Mouse (Mus musculus): ENCODE measurements at regions not wholly inside any gene's neighbourhood (a gene's known extent, or its start where the extent isn't known, plus 50 kb on each side); places are given as distances from the start of the nearest gene placed in this dataset.

- DNase-seq = peak; percentile 66
Observed at GRCm38 (mm10) chrX:6261469-6261868, 59.1 kb downstream of the Bmp15 start.

GRCm38 (mm10) chrX:6258523-6258922, 62.0 kb downstream of the Bmp15 start:
- no peak for DNase-seq

- no peak for DNase-seq
Observed at GRCm38 (mm10) chrX:6254058-6254457, 66.5 kb downstream of the Bmp15 start.

GRCm38 (mm10) chrX:6252873-6253272, 67.6 kb downstream of the Bmp15 start:
- DNase-seq = no peak
